Mouse (Mus musculus) liver, adult 2 months (tissue): Measurements from ENCODE around the gene Abhd2.

Source experiments
- CTCF ChIP-seq: fragments of 200-500 bp; IDR thresholded peaks from 2 replicates; pipeline ENCODE4 v1.5.1; 2011; ENCODE audit warnings: low read depth, low read length, control low read depth
- POLR2A ChIP-seq: fragments of 200-500 bp; IDR thresholded peaks from 2 replicates; pipeline ENCODE4 v1.6.1; 2011; ENCODE audit warnings: low read length, control low read depth; ENCODE audit not compliant: insufficient read depth; ENCODE audit errors: extremely low read depth

GRCm38 (mm10) chr7:79315149-79315548, 42.1 kb downstream of the Abhd2 start:
- TF ChIP-seq POLR2A: no peak
- no peak for TF ChIP-seq CTCF
